Mouse (Mus musculus) neural tube, embryonic 15.5 days (tissue): ENCODE results near the gene Pum2. TPM values are rescaled to one million over a fixed set of nuclear protein-coding genes. Genes with fewer than 3 reads are reported as not detected.
"Not testable (repeated sequence)": the region's sequence is repeated elsewhere in the genome, so short reads cannot be mapped to it uniquely, and the experiment has no call there.

Source experiments
- ATAC-seq: fragments of 200-750 bp; cut with Nextera tagmentation; 2 replicates; pipeline ENCODE4 v1.8.0; 2017; ENCODE audit warnings: mild to moderate bottlenecking, moderate TSS enrichment, moderate library complexity; ENCODE audit not compliant: low FRiP score
- H3K27ac ChIP-seq: fragments of 300-500 bp; sonication (generic); replicated peaks from 2 replicates; pipeline ENCODE4 v1.5.1; 2015; ENCODE audit warnings: mild to moderate bottlenecking, inconsistent platforms
- H3K27me3 ChIP-seq: fragments of 300-500 bp; sonication (generic); replicated peaks from 2 replicates; pipeline ENCODE4 v1.6.1; 2015; ENCODE audit warnings: inconsistent platforms
- H3K36me3 ChIP-seq: fragments of 300-500 bp; sonication (generic); 2 replicates; pipeline ENCODE4 v1.6.1; 2015; ENCODE audit warnings: inconsistent platforms
- H3K4me1 ChIP-seq: fragments of 300-500 bp; sonication (generic); 2 replicates; pipeline ENCODE4 v1.6.1; 2015; ENCODE audit warnings: inconsistent platforms
- H3K4me2 ChIP-seq: fragments of 300-500 bp; sonication (generic); 2 replicates; pipeline ENCODE4 v1.6.1; 2015; ENCODE audit warnings: inconsistent platforms, mild to moderate bottlenecking, moderate library complexity
- H3K4me3 ChIP-seq: fragments of 300-500 bp; sonication (generic); replicated peaks from 2 replicates; pipeline ENCODE4 v1.5.1; 2015; ENCODE audit warnings: mild to moderate bottlenecking, inconsistent platforms
- H3K9ac ChIP-seq: fragments of 300-500 bp; sonication (generic); replicated peaks from 2 replicates; pipeline ENCODE4 v1.6.1; 2015; ENCODE audit warnings: mild to moderate bottlenecking, inconsistent platforms
- H3K9me3 ChIP-seq: fragments of 300-500 bp; sonication (generic); replicated peaks from 2 replicates; pipeline ENCODE4 v1.6.1; 2016; ENCODE audit warnings: inconsistent platforms
- WGBS: fragments of 180-500 bp; shearing (Covaris S2); methylation state at CpG from one replicate; pipeline ENCODE4 v1.1.7; 2015; ENCODE audit warnings: mixed read lengths; 5-methylcytosine and 5-hydroxymethylcytosine counted together
- polyA plus RNA-seq: library from polyadenylated mRNA; unstranded; fragments of >200 nt; fragmentation: Nextera tagmentation; extraction: Ambion mirVana; gene quantifications from 2 replicates; pipeline ENCODE4 v1.2.1, GENCODE M21; 2015

Gene Pum2
- polyA plus RNA-seq, 1 experiment from 2014 or later = 40.4 TPM

DNA sequence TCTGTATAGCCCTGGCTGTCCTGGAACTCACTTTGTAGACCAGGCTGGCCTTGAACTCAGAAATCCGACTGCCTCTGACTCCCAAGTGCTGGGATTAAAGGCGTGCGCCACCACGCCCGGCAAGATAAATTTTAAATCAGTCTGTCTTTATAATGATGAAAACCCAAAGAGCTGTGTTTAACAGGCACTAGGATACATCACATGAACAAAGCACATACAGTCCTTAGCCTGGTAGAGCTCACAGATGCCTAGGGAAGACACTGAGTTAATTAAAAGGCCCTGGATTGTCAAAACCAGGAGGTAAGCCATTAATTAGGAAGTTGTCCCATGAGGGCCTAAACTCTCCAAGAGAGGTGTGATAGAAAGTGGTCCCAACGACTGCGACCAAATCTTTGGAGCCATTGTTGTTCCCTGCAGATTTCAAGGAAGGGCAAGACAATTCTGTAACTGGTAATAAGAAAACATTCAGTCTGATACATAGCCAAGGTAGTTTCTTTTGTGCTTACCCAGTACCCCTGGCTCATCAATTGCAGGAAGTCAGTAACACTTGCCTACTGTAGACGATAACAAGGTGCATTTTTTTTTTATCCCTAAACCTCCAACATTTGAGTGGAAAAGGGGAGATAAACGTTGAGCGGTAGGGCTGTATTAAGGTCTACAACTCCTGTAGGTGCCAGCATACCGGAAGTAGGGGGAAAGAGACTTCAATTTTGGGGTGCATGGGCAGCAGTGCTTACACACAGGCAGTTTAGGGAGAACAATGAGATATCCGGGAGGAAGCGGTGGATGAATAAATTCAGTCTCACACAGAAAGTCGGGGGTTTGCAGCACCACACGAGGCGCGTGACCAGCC, 587 bp upstream of the Pum2 start:
- H3K9me3 ChIP-seq = no peaks in the 10 kb centered on the region
- peak overlapping the region; percentile 99 for H3K27ac ChIP-seq
- peak; percentile 62; the same call in 1 of the 2 replicates for ATAC-seq
- peak overlapping the region; percentile 88 for H3K4me3 ChIP-seq
- no peaks in the 10 kb centered on the region for H3K27me3 ChIP-seq
- 34% methylated on average over 17 of the region's 17 CpGs for WGBS
- peak overlapping the region; percentile 63 for H3K4me2 ChIP-seq
- peak overlapping the region; percentile 98 for H3K9ac ChIP-seq
- peaks cover 26% of the 10 kb centered on the region for H3K4me1 ChIP-seq
- no peaks in the 10 kb centered on the region for H3K36me3 ChIP-seq

DNA sequence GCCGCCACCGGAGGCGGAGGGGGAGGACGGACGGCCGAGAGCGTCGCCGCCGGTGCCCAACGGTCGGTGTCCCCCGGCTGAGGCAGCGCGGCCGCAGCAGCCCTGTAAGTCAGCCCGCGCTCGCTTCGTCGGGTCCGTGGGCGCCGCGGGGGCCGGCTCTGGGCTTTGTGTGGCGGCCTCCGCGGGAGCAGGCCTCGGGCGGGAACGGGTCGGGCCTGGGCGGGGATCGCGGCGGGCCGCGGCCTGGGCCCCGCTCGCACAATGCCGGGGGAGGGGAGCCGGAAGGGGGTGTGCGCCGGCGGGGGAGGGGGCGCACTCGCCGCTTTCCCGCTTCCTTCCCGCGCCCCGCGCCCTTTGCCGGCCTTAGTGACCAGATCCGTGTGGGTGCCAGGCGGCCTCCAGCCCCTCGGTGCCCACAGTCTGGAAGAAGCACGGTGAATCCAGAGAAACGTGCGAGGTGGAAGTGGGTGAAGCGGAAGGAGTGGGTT, 487 bp downstream of the Pum2 start:
- Histone ChIP-seq H3K9me3 (no peaks in the 10 kb centered on the region), H3K4me2 (peak overlapping the region; percentile 69), H3K27me3 (no peaks in the 10 kb centered on the region), H3K4me3 (peak overlapping the region; percentile 88), H3K27ac (peak overlapping the region; percentile 99), H3K36me3 (no peaks in the 10 kb centered on the region), H3K9ac (peak overlapping the region; percentile 98), H3K4me1 (peaks cover 26% of the 10 kb centered on the region)
- ATAC-seq = peak; percentile 85
- WGBS = 0% methylated on average over 34 of the region's 62 CpGs

DNA sequence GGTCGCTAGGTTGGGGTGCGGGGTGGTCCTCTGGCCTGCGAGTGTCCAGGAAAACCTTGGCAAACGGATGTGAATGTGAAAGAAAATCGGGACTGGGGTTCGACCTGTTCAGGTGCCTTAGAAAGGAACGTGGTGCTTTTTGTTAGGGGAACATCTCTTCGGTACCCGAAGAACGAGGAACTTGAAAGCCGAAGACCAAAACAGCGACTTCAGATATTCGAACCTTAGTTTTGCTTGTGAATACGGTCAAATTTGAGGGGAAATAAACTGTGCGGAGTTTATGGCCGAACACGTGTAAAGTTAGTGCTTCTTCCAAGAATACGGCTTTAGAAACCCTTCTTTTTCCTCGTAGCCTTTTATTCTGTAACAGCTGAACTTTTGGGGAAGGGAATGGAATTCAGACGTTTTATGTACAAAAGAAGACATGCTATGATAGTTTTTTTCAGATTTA, 982 bp downstream of the Pum2 start:
- ATAC-seq = no peak
- peak overlapping the region; percentile 69 for H3K4me2 ChIP-seq
- no peaks in the 10 kb centered on the region for H3K9me3 ChIP-seq
- H3K36me3 ChIP-seq = no peaks in the 10 kb centered on the region
- H3K9ac ChIP-seq = peak overlapping the region; percentile 98
- H3K4me1 ChIP-seq = peaks cover 26% of the 10 kb centered on the region
- H3K27ac ChIP-seq = peak overlapping the region; percentile 99
- under 1% methylated on average over 20 of the region's 20 CpGs for WGBS
- H3K27me3 ChIP-seq = no peaks in the 10 kb centered on the region
- peak overlapping the region; percentile 88 for H3K4me3 ChIP-seq

DNA sequence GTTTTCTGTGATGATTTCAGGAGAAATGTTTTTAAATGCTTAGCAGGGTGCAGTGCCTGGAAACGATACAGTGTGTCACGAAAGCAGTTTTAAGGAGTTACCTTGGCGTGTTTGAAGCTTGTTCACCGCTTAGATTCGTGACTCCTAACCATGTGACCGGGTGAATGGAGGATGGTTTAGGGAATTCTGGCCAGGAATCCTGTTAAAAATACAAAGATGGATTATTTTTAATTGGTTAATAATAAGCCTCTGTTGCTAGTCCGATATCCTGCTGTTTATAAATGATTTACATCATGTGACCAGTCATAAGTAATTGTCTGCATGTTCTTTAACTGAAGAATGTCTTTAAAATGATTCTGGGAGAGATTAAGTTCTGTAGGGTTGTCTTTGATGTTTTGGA, 1.4 kb downstream of the Pum2 start:
- Histone ChIP-seq H3K9ac (peak overlapping the region; percentile 98), H3K27ac (peak overlapping the region; percentile 99; the same call in 1 of the 2 replicates), H3K9me3 (no peaks in the 10 kb centered on the region), H3K4me2 (peak overlapping the region; percentile 69), H3K4me3 (peak overlapping the region; percentile 88), H3K4me1 (peaks cover 26% of the 10 kb centered on the region), H3K36me3 (no peaks in the 10 kb centered on the region), H3K27me3 (no peaks in the 10 kb centered on the region)
- ATAC-seq = no peak
- WGBS = under 1% methylated on average over 7 of the region's 7 CpGs

DNA sequence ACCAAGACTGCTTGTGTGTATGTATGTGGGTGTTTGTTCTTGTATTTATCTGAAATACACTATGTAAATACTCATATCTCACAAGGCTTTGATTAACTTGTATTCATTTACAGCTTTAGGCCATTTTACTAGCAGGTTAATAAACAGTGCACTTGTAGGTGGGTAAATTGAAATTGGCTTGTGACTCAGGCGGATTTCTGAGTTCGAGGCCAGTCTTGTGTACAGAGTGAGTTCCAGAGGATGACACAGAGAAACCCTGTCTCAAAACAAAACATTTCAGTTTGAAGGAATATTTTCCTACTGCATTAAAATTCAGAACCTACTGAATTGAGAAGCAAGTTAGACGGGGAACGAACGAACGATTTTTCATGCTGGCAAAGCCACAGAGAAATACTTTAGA, 2.4 kb downstream of the Pum2 start:
- no peak overlapping the region for H3K9ac ChIP-seq
- ATAC-seq = no peak
- peaks cover 26% of the 10 kb centered on the region for H3K4me1 ChIP-seq
- no peak overlapping the region for H3K27ac ChIP-seq
- WGBS = 64% methylated on average over 6 of the region's 6 CpGs
- H3K4me3 ChIP-seq = peak overlapping the region; percentile 17; the same call in 1 of the 2 replicates
- no peaks in the 10 kb centered on the region for H3K27me3 ChIP-seq
- H3K4me2 ChIP-seq = peak overlapping the region; percentile 69
- no peaks in the 10 kb centered on the region for H3K36me3 ChIP-seq
- no peaks in the 10 kb centered on the region for H3K9me3 ChIP-seq

DNA sequence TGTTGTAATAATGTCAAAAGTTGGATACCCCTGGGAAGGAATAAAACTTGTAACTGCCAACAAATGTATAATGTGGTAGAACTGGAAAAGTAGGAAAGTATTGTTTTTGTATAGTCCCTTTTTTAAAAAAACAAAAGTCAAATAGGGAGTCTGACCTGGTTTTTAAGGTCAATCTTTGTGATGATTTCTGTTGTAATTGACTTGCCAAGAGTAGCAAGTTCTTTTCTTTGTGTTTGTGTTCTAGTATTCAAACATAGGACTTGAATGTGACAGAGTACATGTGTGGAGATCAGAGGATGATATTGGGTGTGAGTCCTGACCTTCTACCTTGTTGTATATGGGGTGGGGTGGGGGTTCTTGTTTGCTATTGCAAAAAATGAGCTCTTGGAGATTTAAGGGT, 4.0 kb downstream of the Pum2 start:
- no peak for ATAC-seq

DNA sequence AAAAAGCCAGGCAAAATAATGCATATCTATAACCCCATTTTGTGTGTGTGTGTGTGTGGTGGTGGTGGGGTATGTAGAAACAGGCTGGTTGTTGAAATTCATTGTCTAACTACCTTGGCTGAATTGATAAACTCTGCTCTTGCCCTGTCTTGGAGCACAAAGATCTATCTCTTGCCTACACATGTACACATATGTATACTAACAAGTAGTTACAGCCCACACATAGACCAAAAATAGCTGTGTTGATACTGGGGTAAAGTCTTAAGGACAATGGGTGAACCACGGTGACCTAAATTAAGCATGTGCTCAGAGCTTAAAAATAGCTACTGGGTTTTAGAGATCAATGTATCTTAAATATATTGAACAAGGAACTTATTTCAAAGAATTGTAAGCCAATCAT, 10.3 kb downstream of the Pum2 start:
- no peaks in the 10 kb centered on the region for H3K27me3 ChIP-seq
- ATAC-seq = no peak

More for the DNA sequence above, 4.0 kb downstream of the Pum2 start:
- Histone ChIP-seq H3K4me2 (no peak overlapping the region), H3K4me3 (no peak overlapping the region), H3K9me3 (no peaks in the 10 kb centered on the region), H3K36me3 (no peaks in the 10 kb centered on the region), H3K27ac (no peak overlapping the region), H3K9ac (no peak overlapping the region), H3K27me3 (no peaks in the 10 kb centered on the region), H3K4me1 (peaks cover 26% of the 10 kb centered on the region)

DNA sequence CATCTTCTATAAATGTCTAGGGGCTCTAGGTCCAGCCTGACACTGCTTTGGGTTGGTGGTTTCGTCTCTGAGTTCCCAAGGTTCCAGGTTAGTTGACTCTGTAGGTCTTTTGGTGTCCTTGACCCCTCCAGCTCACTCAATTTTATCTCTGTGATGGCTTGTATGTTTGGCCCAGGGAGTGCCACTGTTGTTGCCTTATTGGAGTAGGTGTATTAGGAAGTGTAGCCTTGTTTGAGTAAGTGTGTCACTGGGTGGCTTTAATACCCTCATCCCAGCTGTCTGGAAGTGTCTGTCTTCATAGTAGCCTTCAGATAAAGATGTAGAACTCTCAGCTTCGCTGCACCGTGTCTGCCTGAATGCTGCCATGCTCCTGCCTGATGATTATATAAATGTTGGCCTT, 11.1 kb downstream of the Pum2 start:
- no peaks in the 10 kb centered on the region for H3K4me1 ChIP-seq
- H3K4me3 ChIP-seq = no peak overlapping the region
- H3K9ac ChIP-seq = no peak overlapping the region
- WGBS = 94% methylated on average over 3 of the region's 3 CpGs
- no peaks in the 10 kb centered on the region for H3K9me3 ChIP-seq
- H3K36me3 ChIP-seq = no peaks in the 10 kb centered on the region
- ATAC-seq = no peak; the same call in 1 of the 2 replicates
- H3K4me2 ChIP-seq = no peak overlapping the region
- no peak overlapping the region for H3K27ac ChIP-seq
- no peaks in the 10 kb centered on the region for H3K27me3 ChIP-seq

More for the DNA sequence above, 10.3 kb downstream of the Pum2 start:
- Histone ChIP-seq H3K4me3 (no peak overlapping the region), H3K36me3 (no peaks in the 10 kb centered on the region), H3K4me1 (no peaks in the 10 kb centered on the region), H3K4me2 (no peak overlapping the region), H3K27ac (no peak overlapping the region), H3K9ac (no peak overlapping the region), H3K9me3 (no peaks in the 10 kb centered on the region)
- 92% methylated on average over 1 of the region's 1 CpGs for WGBS

DNA sequence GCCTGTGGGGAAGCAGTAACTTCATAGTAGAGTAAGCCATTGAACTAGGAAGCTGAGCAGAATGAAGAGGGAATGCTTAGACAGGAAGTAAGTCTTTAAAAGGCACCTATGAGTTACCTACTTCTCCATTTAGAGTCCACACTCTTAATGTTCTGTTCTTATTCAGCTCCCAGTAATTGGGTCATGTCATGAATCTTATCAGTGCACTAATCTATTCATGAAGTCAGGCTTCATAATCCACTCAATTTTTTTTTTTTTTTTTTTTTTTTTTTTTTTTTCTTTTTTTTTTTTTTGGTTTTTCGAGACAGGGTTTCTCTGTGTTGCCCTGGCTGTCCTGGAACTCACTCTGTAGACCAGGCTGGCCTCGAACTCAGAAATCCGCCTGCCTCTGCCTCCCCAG, 15.9 kb downstream of the Pum2 start:
- H3K27me3 ChIP-seq, H3K4me1 ChIP-seq, H3K9ac ChIP-seq, H3K9me3 ChIP-seq, H3K4me2 ChIP-seq, H3K27ac ChIP-seq, ATAC-seq, H3K36me3 ChIP-seq, H3K4me3 ChIP-seq: not testable (repeated sequence)
- 87% methylated on average over 3 of the region's 3 CpGs for WGBS

DNA sequence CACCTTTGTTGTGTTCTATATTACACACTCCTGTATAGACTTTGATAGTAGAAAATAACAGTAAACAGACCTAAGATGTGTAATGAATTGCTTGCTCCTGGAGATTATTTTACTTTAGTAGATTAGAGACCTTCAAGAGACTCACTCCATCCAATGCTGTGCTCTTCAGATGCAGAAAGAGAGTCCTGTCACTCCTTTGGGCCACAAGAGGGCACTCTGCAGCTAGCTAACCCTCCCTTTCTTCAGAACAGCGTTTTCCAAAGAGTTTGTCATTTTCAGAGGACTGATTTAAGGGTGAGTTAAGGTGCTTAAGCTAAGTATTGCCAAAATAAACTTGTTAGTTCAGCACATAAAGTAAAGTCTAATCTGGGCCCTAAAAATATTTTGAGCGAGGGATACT, 25.0 kb downstream of the Pum2 start:
- Histone ChIP-seq H3K36me3 (no peaks in the 10 kb centered on the region), H3K9ac (no peak overlapping the region), H3K27me3 (no peaks in the 10 kb centered on the region), H3K9me3 (no peaks in the 10 kb centered on the region), H3K27ac (no peak overlapping the region), H3K4me3 (no peak overlapping the region), H3K4me2 (no peak overlapping the region), H3K4me1 (no peaks in the 10 kb centered on the region)
- 71% methylated on average over 2 of the region's 2 CpGs for WGBS
- ATAC-seq = peak; percentile 28; the same call in 1 of the 2 replicates

DNA sequence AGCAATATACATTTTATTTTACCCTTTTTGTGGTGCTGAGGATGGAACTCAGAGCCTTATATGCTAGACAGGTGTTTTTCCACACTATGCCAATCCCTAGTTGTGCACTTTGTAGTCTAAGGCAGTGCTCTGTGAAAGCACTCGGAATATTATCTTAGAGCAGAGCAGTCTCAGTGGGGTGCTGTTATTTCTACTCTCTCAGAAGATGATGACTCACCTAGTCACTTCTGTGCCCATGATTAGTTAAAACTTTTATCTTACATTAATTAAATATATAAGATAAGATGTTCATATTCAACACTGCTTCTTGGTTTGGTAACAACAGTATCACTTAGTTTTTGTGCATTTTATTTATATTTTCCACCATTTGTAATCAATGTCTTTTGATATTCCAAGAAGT, 30.1 kb downstream of the Pum2 start:
- no peak overlapping the region for H3K4me2 ChIP-seq
- no peaks in the 10 kb centered on the region for H3K27me3 ChIP-seq
- no peak for ATAC-seq
- H3K36me3 ChIP-seq = peaks cover 6% of the 10 kb centered on the region
- 61% methylated on average over 1 of the region's 1 CpGs for WGBS
- no peak overlapping the region for H3K27ac ChIP-seq
- H3K9me3 ChIP-seq = no peaks in the 10 kb centered on the region
- H3K4me1 ChIP-seq = no peaks in the 10 kb centered on the region
- H3K4me3 ChIP-seq = no peak overlapping the region
- H3K9ac ChIP-seq = no peak overlapping the region

DNA sequence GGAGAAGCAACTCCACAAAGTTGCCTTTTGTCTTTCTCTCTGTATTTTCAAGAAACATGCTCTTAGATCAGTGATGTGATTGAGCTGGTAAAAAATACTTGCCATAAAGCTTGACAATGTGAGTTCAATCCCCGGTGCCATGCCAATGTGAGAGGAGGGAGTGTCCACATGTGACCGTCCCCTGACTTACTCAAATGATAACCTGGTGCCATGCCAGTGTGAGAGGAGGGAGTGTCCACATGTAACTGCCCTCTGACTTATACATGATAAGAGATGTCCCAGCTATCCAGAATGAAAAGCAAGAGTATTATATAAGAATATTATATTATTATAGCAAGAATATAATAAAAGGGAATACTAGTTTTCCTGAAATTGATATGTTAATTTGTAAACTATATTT, 34.9 kb downstream of the Pum2 start:
- 92% methylated on average over 2 of the region's 2 CpGs for WGBS
- H3K9me3 ChIP-seq = no peaks in the 10 kb centered on the region
- peaks cover 14% of the 10 kb centered on the region for H3K36me3 ChIP-seq
- no peak for ATAC-seq
- no peak overlapping the region for H3K9ac ChIP-seq
- no peaks in the 10 kb centered on the region for H3K4me1 ChIP-seq
- no peak overlapping the region for H3K27ac ChIP-seq
- H3K4me3 ChIP-seq = no peak overlapping the region
- H3K4me2 ChIP-seq = no peak overlapping the region
- H3K27me3 ChIP-seq = no peaks in the 10 kb centered on the region
